Mouse (Mus musculus) fat pad, adult 2 months (tissue): ENCODE results near the gene Gnb1l.
"Not testable (repeated sequence)": the region's sequence is repeated elsewhere in the genome, so short reads cannot be mapped to it uniquely, and the experiment has no call there.

Experiments used
- DNase-seq: peaks from one replicate; pipeline ENCODE4 v3.0.0-alpha.2; 2011; ENCODE audit warnings: low read depth, low spot score; ENCODE audit errors: extremely low read depth

Gene Gnb1l

DNA sequence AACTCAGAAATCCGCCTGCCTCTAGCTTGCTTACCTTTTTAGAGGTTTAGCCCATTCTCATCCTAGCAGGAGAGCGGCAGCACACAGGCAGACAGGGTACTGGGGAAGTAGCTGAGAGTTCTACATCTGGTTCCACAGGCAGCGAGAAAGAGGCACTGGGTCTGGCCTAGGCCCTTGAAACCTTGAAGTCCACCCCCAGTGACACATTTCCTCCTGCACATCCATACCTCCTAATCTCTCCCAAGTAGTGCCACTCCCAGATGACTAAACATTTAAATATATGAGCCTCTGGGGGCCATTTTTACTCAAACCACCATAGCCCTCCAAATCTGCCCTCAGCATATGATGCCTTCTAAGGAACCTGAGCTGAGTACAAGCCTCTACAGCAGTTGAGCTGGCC, 16.1 kb upstream of the Gnb1l start:
- no peak for DNase-seq

DNA sequence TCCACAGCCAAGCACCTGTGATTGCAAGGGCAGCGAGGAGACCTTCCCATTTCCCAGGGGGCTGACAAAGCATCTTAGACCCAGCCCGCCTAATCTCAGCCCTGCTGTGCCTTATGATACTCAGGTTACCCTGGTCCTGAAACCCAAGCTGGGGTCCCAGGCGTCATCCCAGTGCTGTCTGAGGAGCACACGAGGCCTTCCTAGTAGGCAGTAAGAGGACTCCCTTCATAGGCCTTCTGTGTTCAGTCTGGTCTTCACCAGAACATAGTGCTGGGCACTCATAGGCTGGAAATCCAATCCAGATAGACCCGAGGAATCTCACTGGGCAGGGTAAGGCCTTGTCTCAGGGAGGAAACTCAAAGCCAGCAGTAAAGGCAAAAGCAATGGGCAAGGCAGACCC, 14.7 kb upstream of the Gnb1l start:
- no peak for DNase-seq

DNA sequence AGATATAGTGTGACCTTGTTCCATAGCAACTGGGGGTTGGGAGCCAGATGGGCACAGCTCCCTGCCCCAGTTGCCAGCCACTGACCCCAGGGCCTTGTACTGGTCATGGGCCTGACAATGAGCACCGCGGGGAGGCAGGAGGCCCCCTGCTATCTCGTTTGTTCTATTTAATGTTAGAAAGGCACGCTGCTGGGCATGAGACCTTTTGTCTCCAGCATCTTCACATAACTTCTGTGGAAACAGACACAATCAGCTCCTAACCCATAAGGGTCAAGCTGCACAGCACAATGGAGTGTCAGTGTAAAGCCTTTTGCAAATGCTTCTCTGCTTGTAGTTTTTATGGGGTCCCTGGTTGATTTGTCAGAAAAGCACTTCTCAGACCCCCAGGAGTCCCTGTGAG, 14.1 kb upstream of the Gnb1l start:
- DNase-seq = no peak

DNA sequence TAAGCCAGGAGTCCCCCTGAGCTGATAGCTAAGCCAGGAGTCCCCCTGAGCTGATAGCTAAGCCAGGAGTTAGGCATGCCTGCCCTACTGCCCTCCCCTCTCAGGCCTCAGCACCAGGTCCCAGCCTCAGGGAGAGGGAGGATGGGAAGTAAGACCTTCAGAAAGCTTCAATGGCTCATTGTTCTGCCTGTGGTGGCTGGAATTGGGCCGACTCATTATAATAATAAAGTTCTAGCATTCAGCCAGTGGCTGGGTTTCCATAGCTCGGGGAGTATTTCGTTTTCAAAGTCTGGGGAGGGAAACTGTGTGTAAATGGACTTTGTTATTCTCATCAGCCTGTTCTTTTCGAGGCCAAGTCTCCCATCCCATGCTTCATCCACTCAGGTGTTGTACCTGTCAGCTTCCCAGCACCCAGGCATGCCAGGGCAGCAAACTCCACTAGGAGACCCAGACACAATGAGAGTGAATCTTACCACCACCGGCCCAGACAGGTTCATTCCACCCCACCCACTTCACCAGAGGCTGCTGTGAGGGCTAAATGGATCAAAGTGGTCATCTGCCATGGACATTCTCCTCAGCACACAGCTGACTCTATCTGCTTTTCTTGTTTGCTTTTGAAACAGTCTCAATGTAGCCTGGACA, 13.6 kb upstream of the Gnb1l start:
- DNase-seq = no peak

DNA sequence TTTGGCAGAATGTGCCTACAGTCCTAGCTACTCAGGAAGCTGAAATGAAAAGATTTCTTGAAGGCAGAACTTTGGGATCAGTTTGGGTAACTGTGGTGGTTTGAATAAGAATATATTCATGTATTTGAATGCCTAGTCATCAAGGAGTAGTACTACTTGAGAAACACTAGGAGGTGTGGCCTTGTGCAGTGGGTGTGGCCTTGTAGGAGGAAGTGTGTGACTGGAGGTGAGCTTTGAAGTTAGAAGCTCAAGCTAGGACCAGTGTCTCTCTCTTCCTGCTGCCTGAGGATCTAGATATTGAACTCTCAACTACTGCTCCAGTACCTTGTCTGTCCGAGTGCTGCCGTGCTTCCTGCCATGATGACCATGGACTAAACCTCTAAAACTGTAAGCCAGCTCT, 12.4 kb upstream of the Gnb1l start:
- DNase-seq = no peak

DNA sequence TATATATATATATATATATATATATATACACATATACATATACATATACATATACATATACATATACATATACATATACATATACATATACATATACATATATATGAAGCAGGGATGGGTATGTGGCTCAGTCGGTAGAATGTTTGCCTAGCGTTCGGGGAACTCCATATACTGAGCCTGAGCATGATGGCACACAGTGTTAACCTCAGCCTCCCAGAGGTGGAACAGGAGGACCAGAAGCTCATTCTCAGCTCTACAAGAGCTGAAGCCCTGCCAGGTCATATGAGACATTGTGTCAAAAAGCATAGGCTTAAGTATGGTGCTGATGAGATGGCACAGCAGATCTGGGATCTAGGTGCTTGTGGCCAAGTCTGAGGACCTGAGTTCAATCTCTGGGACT, 8.2 kb upstream of the Gnb1l start:
- DNase-seq = no peak

DNA sequence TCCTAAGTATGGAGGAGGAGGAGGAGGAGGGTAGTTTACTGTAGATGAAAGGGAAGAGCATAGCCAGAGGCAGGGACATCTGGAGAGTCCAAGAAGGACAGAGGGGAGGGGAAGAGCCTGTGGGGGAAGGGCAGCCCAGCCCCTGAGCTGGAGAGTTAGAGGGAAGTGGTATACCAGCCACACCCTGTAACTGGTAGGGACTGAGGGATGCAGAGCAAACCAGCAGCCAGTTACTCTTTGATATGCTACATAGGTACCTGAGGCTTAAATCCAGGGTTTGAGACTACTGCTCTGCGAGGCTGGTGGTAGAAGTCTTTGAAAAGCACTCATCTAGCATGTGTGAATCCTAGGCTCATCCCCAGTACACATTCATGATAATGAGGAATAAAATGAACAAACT, 7.6 kb upstream of the Gnb1l start:
- DNase-seq = no peak

DNA sequence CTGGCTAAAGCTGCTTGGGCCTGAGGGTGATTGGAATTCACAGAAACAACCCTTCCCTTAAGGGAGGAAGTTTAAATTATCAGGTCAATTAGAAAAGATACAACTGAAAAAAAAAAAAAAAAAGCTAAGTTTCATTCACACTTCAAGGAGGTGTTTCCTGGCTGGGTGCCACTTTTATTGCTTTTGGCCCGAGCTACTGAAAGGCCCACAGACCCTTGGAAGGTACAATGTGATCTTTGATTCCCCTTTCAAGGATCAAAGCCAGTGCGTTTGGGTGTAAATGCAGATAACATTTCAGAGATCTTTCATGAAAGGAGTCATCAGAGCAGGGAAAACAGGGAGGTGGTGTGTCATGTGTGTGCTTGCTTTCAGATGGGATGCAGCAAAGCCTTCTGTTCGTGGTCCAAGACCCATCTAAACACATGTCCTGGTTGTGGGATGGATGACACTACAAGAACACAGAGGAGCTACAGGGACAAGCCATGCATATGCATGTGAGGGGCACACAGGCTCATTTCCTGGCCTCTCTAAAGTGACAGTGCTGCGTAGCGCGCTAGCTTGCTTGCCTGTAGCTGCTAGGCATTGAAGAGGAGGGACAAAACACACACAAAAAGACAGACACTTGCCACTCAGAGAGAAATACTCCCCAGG, 523 bp upstream of the Gnb1l start:
- no peak for DNase-seq

DNA sequence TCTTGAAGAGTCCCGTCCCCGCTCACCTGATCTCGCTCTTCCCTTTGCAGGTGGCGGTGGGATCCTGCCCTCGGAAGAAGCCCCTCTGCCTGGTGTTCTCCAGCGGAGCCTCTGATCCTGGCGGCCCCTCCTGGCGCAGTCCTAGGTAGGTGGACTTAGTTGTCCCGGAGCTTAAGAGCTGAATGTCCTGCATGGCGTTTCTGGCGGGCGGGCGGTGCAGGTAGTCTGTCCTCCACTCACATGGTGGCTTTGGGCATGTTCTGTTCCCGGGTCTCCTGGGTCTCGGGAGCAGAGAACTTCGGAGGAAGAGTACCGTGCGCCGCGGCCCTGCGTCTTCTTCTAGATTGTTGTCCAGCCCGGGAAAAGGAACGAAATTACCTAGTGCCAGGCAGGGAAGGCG, 483 bp downstream of the Gnb1l start:
- DNase-seq = no peak

DNA sequence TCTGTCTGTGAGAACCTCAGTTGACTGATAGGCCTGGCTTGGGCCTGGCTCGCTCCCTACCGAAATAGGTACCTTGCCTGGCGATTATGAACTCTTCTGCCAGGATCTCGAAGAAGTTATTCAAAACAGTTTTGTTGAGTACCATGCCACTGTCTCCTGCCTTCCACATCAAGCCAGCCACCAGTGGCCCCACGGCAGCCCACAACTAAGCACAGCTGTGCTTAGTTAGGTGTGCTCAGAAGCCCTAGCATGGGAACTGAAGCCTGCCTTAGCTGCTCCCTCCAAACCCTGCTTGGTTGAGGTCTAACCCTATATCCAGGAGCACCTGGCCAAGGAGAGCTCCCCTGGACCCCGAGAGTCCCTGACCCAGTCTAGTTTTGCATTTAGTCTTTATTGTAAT, 3.0 kb downstream of the Gnb1l start:
- DNase-seq = no peak

DNA sequence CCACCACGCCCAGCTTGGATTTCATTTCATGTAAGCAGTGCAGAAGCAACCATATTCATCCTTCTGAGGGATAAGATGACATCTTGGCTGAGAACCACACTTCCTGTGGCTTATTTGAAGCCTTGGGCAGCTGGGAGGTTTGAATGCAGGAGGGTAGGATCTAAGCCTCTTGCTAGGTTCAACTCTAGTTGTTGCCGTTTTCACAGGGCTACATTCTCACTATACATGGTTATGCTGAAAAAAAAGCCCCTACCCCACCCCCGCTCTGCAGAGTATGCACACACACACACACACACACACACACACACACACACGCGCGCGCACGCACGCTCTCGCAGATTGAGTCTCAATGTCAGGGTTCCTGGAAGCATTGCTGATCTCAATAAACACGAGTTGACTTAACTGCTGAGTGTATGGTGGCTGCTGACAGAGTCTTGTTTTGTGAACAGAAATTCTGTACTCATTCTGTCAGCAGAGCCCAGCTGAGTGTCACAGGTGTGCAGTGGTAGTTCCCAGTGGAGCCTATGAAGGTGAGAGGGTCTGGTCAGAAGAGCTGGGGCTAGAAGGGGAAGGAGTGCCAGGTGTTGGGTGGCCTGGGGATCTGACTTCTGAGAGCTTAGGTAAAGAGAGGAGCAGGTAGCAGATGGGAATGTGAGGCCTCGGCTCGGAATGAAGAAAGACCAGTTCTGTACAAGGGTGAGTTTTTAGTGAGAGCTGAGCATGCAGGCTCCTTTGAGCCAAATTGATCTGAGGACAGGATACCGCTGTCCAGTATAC, 5.2 kb downstream of the Gnb1l start:
- DNase-seq = no peak

DNA sequence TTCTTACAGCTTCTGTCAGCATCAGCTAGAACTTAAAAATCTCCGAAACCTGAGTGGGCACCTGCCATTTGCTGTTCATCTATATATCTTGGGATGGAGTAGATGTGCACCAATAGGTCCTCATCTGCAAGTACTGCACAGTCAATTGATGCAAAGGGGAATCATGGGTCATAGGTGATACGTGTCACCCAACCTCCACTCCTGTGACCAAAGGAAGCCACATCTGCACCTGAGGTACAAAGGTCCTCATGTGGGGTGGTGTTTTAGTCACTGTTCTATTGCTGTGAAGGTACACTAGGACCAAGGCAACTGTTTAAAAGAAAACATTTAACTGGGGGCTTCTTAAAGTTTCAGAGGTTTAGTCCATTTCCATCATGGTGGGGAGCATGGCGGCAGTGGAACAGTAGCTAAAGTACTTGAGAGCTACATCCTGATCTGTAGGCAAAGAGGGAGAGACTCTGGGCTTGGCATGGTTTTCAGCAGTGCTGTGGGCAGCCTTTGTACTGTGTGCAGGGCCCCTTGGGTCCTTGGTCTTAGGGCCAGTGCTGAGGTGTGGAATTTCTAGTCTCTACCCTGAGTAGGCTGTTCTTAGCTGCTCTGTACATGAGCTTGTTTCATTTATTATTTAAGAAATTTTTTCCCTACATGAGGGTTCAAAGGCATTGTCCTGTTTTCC, 8.1 kb downstream of the Gnb1l start:
- DNase-seq = no peak

DNA sequence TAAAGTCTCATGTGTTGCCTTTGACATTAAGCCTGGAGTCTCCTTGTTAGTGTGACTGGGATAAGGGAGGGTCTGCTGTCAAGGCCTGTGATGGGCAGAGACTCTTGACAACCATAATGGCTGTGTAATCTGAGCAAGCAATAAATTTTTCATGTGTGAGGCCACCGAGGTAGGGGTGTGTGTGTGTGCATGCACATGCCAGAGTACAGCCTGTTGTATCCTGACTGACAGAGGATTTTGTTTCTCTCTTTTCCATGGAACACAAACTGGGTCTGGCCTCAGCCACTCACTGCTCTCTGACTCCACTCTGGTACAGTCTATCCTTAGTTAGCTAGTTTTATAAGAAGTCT, 8.7 kb downstream of the Gnb1l start:
- DNase-seq = no peak

DNA sequence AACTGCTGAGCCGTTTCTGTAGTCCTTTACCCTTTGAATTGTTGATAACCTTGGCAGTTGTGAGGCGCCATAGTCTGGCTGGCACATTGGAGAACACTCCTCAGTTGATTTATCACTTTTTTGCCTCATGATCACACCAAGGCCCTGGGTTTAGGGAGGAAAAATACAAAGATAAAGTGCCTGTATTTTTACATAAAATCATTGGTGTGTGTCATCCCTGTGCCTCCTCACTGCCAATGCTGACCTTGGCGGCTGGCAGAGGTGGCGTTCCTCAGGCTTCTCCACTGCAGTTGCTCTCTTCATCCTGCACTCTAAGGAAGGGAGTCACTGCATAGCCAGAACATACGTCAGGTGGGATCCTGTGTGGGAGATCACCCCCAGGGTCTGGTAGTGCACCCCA, 13.2 kb downstream of the Gnb1l start:
- no peak for DNase-seq

DNA sequence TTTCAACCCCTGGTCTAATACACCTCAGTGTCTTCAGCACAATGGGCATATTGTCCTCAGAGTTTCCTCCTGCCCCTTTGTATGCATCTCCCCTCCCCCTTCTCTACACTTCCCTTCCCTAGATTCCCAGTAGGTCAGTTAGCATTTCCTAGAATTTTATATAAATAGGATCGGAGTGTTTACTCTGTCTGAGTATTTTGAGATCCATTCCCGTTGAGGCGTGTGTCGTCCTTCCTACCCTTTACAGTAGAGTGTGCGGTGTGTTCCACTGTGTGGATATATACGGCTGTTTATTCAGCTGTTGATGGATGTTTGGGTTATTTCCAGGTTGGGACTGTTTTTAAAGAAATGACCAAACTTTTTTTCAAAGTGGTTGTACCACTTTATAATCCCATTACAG, 15.0 kb downstream of the Gnb1l start:
- DNase-seq = no peak

DNA sequence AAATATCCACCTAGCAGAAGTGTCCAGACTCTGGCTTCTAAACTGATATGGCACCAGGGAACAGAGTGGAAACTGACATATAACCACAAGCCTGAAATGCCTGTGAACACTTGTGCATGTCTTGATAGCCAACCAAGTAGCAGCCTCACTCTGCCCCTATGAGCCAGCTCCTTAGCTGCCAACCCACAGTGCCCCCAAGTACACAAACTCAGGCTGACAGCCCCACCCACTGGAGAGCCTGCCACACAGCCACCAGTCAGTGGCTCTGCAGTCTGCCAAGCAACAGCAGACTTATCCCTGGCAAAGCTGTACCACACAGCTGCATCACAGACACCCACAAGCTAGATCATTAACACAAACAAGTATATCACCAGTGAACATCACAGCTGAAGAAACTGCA, 19.6 kb downstream of the Gnb1l start:
- no peak for DNase-seq

DNA sequence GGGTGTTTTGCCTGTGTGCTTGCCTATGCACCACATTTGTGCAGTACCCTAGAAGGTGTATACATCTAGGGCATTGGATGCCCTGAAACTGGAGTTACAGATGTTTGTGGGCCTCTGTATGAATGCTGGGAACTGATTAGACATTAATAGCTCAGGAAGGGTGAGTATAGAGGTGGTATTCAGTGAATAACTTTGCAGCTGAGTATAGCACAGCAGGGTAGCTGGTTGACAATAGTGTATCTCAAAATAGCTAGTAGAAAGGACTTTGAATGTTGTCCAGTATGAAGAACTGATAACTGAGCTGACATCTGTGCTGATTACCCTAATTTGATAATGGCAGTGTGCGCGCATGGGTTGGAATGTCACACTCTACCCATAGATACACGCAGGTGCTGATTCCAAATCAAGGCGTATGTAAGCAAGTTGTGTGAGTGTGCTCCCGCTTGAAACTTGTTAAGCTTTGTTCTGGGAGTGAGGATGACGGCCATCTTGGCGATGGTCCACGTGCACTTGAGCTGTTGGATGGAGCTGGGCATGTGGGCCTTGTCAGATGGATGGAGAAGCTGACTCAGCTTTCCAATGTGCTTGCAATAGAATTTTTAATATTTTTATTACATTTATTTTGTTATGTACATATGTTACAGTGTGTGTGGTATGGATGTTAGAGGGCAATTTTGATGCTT, 25.2 kb downstream of the Gnb1l start:
- no peak for DNase-seq

DNA sequence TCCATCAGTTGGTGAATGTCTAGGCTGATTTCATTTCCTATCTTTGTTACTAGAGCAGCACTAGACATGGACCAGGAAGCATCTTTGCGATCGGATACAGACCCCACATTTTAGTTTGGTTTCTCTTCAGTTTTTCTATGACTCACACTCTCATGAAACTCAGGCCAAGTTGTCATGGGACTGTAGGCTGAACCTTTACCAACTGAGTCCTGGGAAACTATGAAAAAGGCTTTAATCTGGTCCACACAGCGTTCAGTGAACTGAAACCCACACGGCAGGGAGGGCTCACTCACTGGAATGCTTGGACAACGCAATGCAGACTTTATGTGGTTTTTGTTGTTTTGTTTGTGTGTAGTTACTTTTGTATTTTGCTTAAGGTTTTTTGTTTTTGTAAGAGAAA, 30.1 kb downstream of the Gnb1l start:
- no peak for DNase-seq

DNA sequence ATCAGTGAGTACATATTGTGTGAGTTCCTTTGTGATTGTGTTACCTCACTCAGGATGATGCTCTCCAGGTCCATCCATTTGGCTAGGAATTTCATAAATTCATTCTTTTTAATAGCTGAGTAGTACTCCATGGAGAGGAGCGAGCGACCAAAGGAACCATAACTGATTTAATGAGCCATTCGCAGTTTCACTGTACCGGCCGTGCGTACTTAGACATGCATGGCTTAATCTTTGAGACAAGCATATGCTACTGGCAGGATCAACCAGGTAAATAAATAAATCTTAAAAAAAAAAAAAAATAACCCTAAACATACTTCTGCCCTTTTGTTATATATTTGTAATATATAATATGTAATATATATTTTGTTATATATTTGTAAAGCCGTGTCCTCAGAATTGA, 34.5 kb downstream of the Gnb1l start:
- not testable (repeated sequence) for DNase-seq

DNA sequence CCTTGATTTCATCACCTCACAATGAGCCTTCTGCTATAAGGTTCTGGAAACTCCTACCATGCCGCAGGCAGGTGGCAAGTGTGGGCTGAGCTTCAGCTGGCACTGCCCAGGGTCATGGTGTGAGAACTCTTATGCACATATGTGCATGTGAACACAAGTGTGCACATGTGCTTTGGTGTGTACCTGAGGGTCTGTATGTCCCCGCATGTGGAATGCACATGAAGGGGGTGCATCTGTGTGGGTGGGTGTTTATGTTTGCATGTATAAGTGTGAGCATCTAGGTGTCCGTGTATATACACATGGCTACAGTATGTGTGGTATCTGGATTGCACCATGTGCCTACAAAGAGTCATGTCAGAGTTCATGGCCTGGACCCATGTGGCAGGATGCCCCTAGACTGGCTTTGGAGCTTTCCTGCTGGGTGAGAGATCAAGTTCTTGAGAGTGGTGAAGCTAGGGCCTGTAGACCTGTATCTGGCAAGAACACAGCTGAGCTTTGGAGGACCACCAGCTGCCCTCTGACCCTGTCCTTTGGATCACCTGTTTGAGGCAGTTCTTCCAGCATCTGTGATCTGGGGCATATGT, 39.0 kb downstream of the Gnb1l start:
- DNase-seq = peak; percentile 76

DNA sequence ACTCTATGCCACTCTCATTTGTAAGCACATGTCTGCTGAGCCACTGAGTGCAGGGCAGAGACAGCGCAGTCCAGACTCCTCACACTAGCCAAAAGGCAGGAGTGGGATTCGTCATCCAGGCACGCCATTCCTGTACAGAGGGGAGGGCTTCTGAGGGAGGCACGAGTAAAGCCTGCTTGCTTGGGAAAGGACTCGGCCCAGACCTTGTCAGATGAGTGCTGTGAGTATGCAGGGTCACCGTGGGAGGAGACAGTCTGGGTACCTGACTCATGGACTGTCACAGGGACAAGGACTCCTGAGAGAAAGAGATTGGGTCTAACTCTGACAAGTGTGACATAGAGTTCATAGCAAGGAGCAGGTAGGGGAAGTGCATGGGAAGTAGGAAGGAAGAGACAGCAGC, 40.8 kb downstream of the Gnb1l start:
- no peak for DNase-seq
